Mouse (Mus musculus): Measurements from ENCODE around the gene Serpinb9b.

Gene Serpinb9b

GRCm38 (mm10) chr13:33047234-33047633 lies 20.0 kb downstream of the Serpinb9b start:
- DNase-seq (ENCODE audit: low read depth): no peak

DNA sequence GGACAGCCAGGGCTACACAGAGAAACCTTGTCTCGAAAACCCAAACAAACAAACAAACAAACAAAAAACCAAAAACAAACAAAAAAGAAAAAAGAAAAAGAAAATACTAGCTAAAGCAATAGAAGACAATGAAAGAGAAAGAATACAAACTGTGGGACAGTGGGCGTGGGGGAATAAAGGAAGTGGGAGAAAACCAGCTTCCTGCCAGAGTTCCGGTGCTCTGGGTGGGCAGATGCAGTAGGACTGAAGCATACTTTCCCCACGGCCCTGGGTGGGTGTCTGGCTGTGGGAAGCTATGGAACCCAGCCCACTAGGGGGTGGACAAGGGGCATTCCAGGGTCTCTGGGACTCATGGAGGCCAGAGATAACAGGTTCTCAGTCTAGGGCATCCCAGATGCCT lies 21.0 kb downstream of the Serpinb9b start:
- DNase-seq (ENCODE audit: low read depth): no peak

- DNase-seq (ENCODE audit: low read depth): no peak
Measured at GRCm38 (mm10) chr13:33051697-33052096, 24.5 kb downstream of the Serpinb9b start.

DNA sequence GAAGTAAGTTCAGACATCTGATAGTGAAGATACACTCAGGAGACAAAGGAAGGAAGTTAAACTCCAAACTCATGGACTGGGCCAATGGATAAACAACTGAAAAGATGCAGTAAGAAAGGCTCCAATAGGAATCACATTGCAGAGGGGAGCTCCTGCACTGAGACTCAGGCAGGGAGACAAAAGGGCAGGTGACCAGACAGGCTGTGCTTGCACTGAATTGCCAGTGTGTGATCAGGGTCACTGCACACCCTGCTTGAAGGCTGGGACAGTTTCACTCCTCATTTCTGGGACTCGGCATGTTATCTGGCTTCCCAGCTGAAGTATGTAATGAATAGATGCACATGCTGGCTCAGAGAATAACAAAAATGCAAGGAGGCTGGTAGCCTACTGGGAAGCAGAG lies 35.8 kb downstream of the Serpinb9b start:
- DNase-seq (ENCODE audit: low read depth): no peak

GRCm38 (mm10) chr13:33067387-33067977 lies 40.3 kb downstream of the Serpinb9b start:
- no peak for DNase-seq (ENCODE audit: low read depth)

DNA sequence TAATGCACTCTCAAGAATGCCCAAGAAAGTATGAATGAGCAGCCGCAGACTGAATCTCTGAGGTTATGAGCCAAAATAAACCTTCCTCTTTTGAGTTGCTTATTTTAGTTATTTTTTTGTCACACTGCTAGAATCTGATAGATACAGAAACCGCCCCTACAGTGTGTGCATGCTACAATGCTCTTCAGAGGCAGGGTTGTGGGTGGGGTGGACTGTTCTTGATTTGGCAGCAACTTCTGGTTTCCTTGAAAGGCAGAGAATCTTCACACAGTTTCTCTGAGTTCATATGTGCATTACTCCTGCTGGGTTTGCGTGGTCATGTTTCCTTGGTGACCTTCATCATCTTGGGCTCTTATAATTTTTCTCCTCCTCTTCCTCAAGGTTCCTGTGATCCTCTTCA lies 40.9 kb downstream of the Serpinb9b start:
- no peak for DNase-seq (ENCODE audit: low read depth)

- no peak for DNase-seq (ENCODE audit: low read depth)
Measured at GRCm38 (mm10) chr13:33071776-33072175, 44.6 kb downstream of the Serpinb9b start.

DNA sequence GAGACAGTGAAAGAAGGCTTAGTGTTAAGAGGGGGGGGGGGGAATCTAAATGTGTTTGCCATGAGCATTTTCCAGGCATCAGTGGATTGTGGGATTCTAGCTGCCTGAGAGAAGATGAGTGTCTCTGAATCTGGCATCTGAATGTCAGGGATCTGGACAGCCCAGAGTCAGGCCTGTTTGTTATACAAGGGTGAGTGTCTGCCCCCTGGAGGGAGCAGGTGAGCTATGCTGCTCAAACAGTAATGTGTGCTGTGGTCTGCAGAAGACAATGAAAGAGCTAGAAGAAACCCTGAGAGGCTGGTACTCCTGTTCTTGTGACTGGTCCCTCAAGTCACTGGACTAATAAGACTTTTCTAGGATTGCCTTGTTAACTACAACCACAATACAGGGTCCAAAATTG lies 46.8 kb downstream of the Serpinb9b start:
- DNase-seq (ENCODE audit: low read depth): peak; percentile 16

DNA sequence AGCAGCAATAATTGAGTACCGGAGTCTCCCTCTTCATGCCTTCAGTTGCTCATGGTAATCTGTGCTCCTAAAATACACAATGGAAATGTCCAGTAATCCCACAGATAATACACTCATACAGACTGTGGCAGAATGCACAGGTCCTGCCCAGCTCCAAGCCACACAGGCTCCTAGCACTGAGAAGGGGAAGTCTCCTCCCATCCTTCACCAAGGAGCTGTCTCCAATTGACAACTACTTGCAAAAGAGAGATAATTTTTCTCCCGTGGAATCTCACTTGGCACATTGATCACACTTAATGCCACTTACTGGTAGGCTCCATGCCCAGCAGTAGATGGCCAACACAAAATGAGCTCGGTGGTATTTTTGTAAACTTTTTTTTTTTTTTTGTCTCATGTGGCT lies 49.0 kb downstream of the Serpinb9b start:
- no peak for DNase-seq (ENCODE audit: low read depth)

- no peak for DNase-seq (ENCODE audit: low read depth)
Measured at GRCm38 (mm10) chr13:33077026-33077685, 49.9 kb downstream of the Serpinb9b start.

GRCm38 (mm10) chr13:33078056-33078705 lies 51.0 kb downstream of the Serpinb9b start, which contains the start of gene Serpinb1b:
Gene Serpinb1b (plus strand): TSS chr13:33078575.
- no peak for DNase-seq (ENCODE audit: low read depth)

- no peak for DNase-seq (ENCODE audit: low read depth)
Measured at GRCm38 (mm10) chr13:33079391-33079790, 52.2 kb downstream of the Serpinb9b start.

- DNase-seq (ENCODE audit: low read depth): no peak
Measured at GRCm38 (mm10) chr13:33080356-33080755, 53.1 kb downstream of the Serpinb9b start.

DNA sequence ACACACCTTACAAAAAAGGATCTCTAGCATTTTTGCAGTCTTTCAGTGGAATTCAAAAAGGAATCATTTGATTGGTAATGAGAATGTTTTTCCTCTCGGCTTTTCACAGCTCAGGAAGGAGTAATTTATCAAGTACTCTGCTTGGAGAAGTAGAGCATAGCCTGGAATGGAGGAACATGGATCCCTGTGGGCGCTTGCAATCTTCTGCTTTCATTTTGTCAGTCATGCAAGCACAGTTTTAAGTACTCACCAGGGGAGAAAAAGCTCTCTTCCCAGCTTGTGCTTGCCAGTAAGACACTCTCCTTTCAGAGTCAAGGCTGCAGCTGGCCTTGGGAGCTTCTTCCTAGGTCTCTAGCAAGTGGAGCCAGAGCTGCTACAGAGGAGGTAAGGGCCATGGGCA lies 56.6 kb downstream of the Serpinb9b start:
- DNase-seq (ENCODE audit: low read depth): no peak

DNA sequence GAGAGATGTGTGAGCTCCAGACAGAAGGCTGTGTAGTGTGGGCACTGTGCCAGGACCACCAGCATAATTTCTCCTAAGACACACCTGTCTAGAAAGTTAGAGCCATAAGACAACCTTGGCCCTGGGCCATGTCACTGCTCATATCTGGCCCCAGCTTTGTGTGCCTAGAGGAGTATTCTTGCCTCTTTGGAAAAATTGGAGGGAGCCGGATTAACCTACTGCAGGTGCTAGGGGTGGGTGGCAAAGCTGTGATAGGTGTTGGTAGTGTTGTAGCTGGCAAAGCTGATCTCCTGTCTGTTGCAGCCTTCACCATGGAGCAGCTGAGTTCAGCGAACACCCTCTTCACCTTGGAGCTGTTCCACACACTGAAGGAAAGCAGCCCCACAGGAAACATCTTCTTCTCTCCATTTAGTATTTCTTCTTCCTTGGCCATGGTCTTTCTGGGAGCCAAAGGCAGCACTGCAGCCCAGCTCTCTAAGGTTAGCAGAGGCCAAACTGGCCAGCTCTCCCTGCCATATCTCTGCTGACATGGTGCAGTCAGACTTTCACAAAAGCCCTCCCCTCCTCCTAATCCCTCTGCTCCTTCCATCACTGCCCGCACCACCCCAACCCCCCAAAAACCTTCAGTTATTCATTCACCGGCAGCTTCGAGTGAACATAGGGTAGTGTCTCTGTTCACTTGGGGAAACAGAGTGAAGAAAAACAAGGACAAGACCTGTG lies 57.9 kb downstream of the Serpinb9b start:
- no peak for DNase-seq (ENCODE audit: low read depth)

DNA sequence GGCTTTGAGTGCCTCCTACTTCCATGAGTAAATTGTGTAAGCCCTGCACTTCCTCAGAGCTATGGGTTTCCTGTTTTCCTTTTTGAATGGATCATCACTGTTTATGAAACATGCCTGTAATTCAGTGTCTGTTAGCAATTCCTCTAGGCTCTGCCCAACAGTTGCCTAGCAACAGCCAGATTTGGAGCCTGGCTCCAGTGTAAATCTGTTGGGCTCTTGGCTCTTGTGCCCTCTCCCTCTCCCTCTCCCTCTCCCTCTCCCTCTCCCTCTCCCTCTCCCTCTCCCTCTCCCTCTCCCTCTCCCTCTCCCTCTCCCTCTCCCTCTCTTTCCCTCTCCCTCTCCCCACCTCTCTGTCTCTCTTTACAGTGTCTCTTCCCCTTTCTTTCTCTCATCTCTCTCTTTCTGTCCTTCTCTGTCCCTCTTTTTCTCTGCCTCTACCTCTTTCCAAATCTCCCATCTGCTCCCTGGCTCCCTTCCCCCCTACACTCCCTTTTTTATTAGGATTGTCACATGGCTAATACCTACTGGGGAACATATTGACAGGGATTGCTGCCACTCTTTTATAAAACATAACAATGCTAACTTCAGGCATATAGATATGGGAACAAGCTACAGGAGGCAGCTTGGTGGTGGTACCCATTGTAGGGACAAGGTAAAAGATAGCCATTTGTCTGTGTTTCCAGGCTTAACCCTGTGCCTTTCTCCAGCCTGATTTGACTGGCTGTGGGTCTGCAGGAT lies 58.6 kb downstream of the Serpinb9b start:
- DNase-seq (ENCODE audit: low read depth): no peak

DNA sequence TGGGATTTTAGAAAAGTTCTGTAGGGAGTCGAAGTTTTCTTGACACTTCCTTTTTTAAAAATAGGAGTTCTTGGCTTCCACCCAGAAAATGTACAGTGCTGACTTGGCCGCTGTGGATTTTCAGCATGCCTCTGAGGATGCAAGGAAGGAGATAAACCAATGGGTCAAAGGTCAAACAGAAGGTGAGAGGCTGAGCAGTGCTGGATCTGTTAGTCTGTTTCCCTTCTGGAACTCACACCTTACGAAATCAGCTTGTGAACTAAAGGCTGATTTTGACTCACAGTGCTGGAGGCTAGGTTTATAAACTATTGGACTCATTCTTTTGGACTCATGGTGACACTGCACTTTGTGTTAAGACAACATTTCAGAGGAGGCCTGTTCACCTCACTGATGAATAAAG lies 62.4 kb downstream of the Serpinb9b start:
- DNase-seq (ENCODE audit: low read depth): no peak

DNA sequence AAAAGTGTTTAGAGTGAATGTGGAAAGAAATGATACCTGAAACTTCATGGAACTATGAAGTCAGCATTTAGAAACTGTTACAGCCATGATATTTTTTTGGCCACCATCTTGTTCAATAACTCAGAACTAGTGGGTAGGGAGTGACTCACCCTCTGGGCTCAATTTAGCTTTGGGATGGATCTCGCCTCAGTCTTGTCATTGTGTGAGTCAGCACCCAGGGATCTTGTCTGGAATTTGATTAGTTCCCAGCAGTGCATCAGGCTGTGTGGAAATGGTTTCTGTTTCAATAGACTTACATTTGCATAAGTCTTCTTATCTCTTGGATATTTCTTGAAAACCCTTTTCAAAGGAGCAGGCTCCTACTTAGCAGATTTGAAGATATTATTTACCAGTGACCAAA lies 63.3 kb downstream of the Serpinb9b start:
- DNase-seq (ENCODE audit: low read depth): no peak

- no peak for DNase-seq (ENCODE audit: low read depth)
Measured at GRCm38 (mm10) chr13:33091306-33091705, 64.1 kb downstream of the Serpinb9b start.

Measured in c-Kit-positive CD71-positive TER-119-negative erythroid progenitor cells, embryonic 14.5 days (primary cell).